Mouse (Mus musculus) liver, adult 2 months (tissue): Measurements from ENCODE around the gene Serpinf1.
A peak's percentile ranks its signal among the peaks of the same experiment; 100 is the strongest.

ENCODE experiments used
- CTCF ChIP-seq: fragments of 200-500 bp; IDR thresholded peaks from 2 replicates; pipeline ENCODE4 v1.5.1; 2011; ENCODE audit warnings: low read depth, low read length, control low read depth
- POLR2A ChIP-seq: fragments of 200-500 bp; IDR thresholded peaks from 2 replicates; pipeline ENCODE4 v1.6.1; 2011; ENCODE audit warnings: low read length, control low read depth; ENCODE audit not compliant: insufficient read depth; ENCODE audit errors: extremely low read depth

DNA sequence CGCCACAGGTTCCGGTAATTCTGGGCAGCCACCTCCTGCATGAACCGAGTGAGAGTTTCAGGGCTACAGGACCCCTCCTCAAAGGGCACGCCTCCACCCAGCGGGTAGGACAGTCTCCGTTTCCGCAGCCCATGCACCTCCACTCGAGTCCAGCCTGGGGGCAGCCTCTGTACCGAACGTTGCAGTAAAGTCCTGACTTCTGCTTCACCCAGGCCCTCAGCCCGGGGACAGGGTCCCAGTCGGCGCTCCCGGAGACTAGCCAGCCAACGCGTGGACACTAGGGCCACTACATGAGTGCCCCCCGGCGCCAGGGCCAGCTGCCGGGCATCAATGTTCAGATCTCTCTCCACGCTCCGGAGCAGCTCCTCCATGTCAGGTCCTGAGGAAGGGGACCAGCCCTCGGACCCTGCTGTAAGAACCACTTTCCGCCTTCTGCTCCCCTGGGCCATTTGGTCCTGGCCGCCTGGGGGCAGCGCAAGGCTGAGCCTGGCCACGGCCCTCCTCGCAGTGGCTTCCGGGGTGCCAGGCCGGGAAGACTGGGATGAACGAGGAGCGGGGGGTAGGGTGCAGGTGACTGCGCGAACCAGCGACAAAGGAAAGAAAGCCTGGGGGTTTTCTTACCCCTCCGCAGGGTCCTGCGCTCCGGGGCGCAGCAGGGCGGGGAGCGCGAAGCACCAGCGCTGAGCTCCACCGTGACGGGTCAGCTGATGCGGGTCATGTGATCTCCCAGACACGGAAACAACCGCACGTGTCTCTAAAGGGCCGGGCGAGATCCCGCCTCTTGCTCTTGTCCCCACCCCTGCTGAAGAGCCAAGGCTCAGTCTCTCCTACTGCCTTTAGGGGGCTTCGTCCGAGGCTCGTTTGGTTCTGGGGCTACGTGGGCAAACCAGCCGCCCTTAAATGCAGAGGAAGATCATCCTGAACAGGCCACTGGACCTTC lies 31.8 kb upstream of the Serpinf1 start, which contains the start of gene Wdr81:
- peak; percentile 60 for TF ChIP-seq CTCF
- peak; percentile 78 for TF ChIP-seq POLR2A
